Mouse (Mus musculus) liver, embryonic 12.5 days (tissue): ENCODE data around the gene Gabarapl2. TPM values are rescaled to one million over a fixed set of nuclear protein-coding genes. Genes with fewer than 3 reads are reported as not detected.
A peak's percentile ranks its signal among the peaks of the same experiment; 100 is the strongest.

Experiments
- ATAC-seq: fragments of 200-750 bp; cut with Nextera tagmentation; 2 replicates; pipeline ENCODE4 v1.8.0; 2017; ENCODE audit warnings: moderate number of reproducible peaks, mild to moderate bottlenecking, moderate library complexity
- H3K27ac ChIP-seq: fragments of 300-500 bp; sonication (generic); 2 replicates; pipeline ENCODE4 v1.5.1; 2016; ENCODE audit warnings: mild to moderate bottlenecking
- H3K27me3 ChIP-seq: fragments of 300-500 bp; sonication (generic); replicated peaks from 2 replicates; pipeline ENCODE4 v1.6.1; 2016; ENCODE audit warnings: mild to moderate bottlenecking, moderate library complexity
- H3K36me3 ChIP-seq: fragments of 300-500 bp; sonication (generic); 2 replicates; pipeline ENCODE4 v1.6.1; 2016; ENCODE audit warnings: mild to moderate bottlenecking, moderate library complexity
- H3K4me1 ChIP-seq: fragments of 300-500 bp; sonication (generic); 2 replicates; pipeline ENCODE4 v1.6.1; 2016
- H3K4me2 ChIP-seq: fragments of 300-500 bp; sonication (generic); 2 replicates; pipeline ENCODE4 v1.6.1; 2016; ENCODE audit warnings: mild to moderate bottlenecking, moderate library complexity
- H3K4me3 ChIP-seq: fragments of 300-500 bp; sonication (generic); 2 replicates; pipeline ENCODE4 v1.5.1; 2016; ENCODE audit warnings: mild to moderate bottlenecking, moderate library complexity
- H3K9ac ChIP-seq: fragments of 300-500 bp; sonication (generic); 2 replicates; pipeline ENCODE4 v1.6.1; 2016; ENCODE audit warnings: mild to moderate bottlenecking, moderate library complexity
- H3K9me3 ChIP-seq: fragments of 300-500 bp; sonication (generic); replicated peaks from 2 replicates; pipeline ENCODE4 v1.6.1; 2016; ENCODE audit warnings: mild to moderate bottlenecking, moderate library complexity
- whole genome bisulfite sequencing: fragments of 180-500 bp; shearing (Covaris S2); methylation state at CpG from one replicate; pipeline ENCODE4 v1.1.7; 2016; ENCODE audit not compliant: insufficient replicate concordance; 5-methylcytosine and 5-hydroxymethylcytosine counted together
- polyA plus RNA-seq: library from polyadenylated mRNA; unstranded; fragments of >200 nt; fragmentation: Nextera tagmentation; extraction: Ambion mirVana; gene quantifications from 2 replicates; pipeline ENCODE4 v1.2.1, GENCODE M21; 2016

Gabarapl2 gene
- polyA plus RNA-seq, 1 experiment from 2014 or later = 147 TPM

GRCm38 (mm10) chr8:111961330-111961729 lies 20.8 kb downstream of the Gabarapl2 start:
- Histone ChIP-seq H3K27ac (no peak overlapping the region), H3K4me2 (no peak overlapping the region), H3K36me3 (peaks cover 22% of the 10 kb centered on the region), H3K9ac (no peak overlapping the region), H3K27me3 (no peaks in the 10 kb centered on the region), H3K4me3 (no peak overlapping the region), H3K9me3 (no peaks in the 10 kb centered on the region), H3K4me1 (no peaks in the 10 kb centered on the region)
- ATAC-seq = no peak
- 66% methylated on average over 3 of the region's 3 CpGs for WGBS

- Histone ChIP-seq H3K4me1 (peaks cover 5% of the 10 kb centered on the region), H3K9me3 (no peaks in the 10 kb centered on the region), H3K27ac (no peak overlapping the region), H3K27me3 (no peaks in the 10 kb centered on the region), H3K4me3 (no peak overlapping the region), H3K4me2 (no peak overlapping the region), H3K36me3 (peaks cover 20% of the 10 kb centered on the region; the same call in 1 of the 2 replicates), H3K9ac (no peak overlapping the region)
- 55% methylated on average over 1 of the region's 1 CpGs for WGBS
- no peak for ATAC-seq
Measured at GRCm38 (mm10) chr8:111962589-111962988, 22.1 kb downstream of the Gabarapl2 start.

GRCm38 (mm10) chr8:111963091-111963490 lies 22.6 kb downstream of the Gabarapl2 start:
- no peak for ATAC-seq
- no peak overlapping the region for H3K4me2 ChIP-seq
- no peaks in the 10 kb centered on the region for H3K9me3 ChIP-seq
- no peak overlapping the region for H3K27ac ChIP-seq
- WGBS = 78% methylated on average over 10 of the region's 10 CpGs
- H3K9ac ChIP-seq = no peak overlapping the region
- H3K27me3 ChIP-seq = no peaks in the 10 kb centered on the region
- peaks cover 8% of the 10 kb centered on the region for H3K4me1 ChIP-seq
- H3K4me3 ChIP-seq = no peak overlapping the region
- peaks cover 21% of the 10 kb centered on the region; the same call in 1 of the 2 replicates for H3K36me3 ChIP-seq

GRCm38 (mm10) chr8:111963546-111963945 lies 23.0 kb downstream of the Gabarapl2 start:
- ATAC-seq = no peak
- no peak overlapping the region for H3K27ac ChIP-seq
- peaks cover 8% of the 10 kb centered on the region for H3K4me1 ChIP-seq
- peaks cover 24% of the 10 kb centered on the region; the same call in 1 of the 2 replicates for H3K36me3 ChIP-seq
- no peaks in the 10 kb centered on the region for H3K27me3 ChIP-seq
- no peak overlapping the region for H3K9ac ChIP-seq
- WGBS = 80% methylated on average over 4 of the region's 4 CpGs
- H3K4me3 ChIP-seq = no peak overlapping the region
- no peak overlapping the region for H3K4me2 ChIP-seq
- H3K9me3 ChIP-seq = no peaks in the 10 kb centered on the region

GRCm38 (mm10) chr8:111964351-111964750 lies 23.8 kb downstream of the Gabarapl2 start:
- Histone ChIP-seq H3K36me3 (peaks cover 19% of the 10 kb centered on the region; the same call in 1 of the 2 replicates), H3K4me1 (peaks cover 8% of the 10 kb centered on the region), H3K4me2 (no peak overlapping the region), H3K9me3 (no peaks in the 10 kb centered on the region), H3K27ac (no peak overlapping the region), H3K9ac (no peak overlapping the region), H3K4me3 (no peak overlapping the region), H3K27me3 (no peaks in the 10 kb centered on the region)
- ATAC-seq = no peak
- WGBS = 55% methylated on average over 5 of the region's 5 CpGs

GRCm38 (mm10) chr8:111964849-111965561 lies 24.5 kb downstream of the Gabarapl2 start:
- Histone ChIP-seq H3K9ac (no peak overlapping the region), H3K27ac (no peak overlapping the region), H3K9me3 (no peaks in the 10 kb centered on the region), H3K27me3 (no peaks in the 10 kb centered on the region), H3K4me1 (peaks cover 8% of the 10 kb centered on the region), H3K4me2 (no peak overlapping the region), H3K36me3 (0 out of 2 replicates have a peak, but pooled peaks cover 19% of the 10 kb centered on the region), H3K4me3 (no peak overlapping the region)
- ATAC-seq = no peak
- 76% methylated on average over 7 of the region's 7 CpGs for WGBS

GRCm38 (mm10) chr8:111967246-111967870 lies 26.9 kb downstream of the Gabarapl2 start:
- 33% methylated on average over 5 of the region's 5 CpGs for WGBS
- H3K4me3 ChIP-seq = no peak overlapping the region
- H3K9me3 ChIP-seq = no peaks in the 10 kb centered on the region
- peaks cover 8% of the 10 kb centered on the region for H3K4me1 ChIP-seq
- H3K27me3 ChIP-seq = no peaks in the 10 kb centered on the region
- no peak overlapping the region for H3K4me2 ChIP-seq
- H3K9ac ChIP-seq = no peak overlapping the region
- peak overlapping the region; percentile 43; the same call in 1 of the 2 replicates for H3K27ac ChIP-seq
- peak; percentile 68 for ATAC-seq
- peaks cover 34% of the 10 kb centered on the region for H3K36me3 ChIP-seq

- ATAC-seq = no peak
- H3K9me3 ChIP-seq = 0 out of 2 replicates have a peak, but pooled peaks cover 2% of the 10 kb centered on the region
- H3K4me3 ChIP-seq = no peak overlapping the region
- no peak overlapping the region for H3K4me2 ChIP-seq
- peaks cover 8% of the 10 kb centered on the region for H3K4me1 ChIP-seq
- WGBS = 83% methylated on average over 10 of the region's 10 CpGs
- no peaks in the 10 kb centered on the region for H3K27me3 ChIP-seq
- no peak overlapping the region for H3K9ac ChIP-seq
- H3K36me3 ChIP-seq = peaks cover 42% of the 10 kb centered on the region
- H3K27ac ChIP-seq = no peak overlapping the region
Measured at GRCm38 (mm10) chr8:111968541-111968940, 28.0 kb downstream of the Gabarapl2 start.

GRCm38 (mm10) chr8:111968991-111969390 lies 28.5 kb downstream of the Gabarapl2 start:
- peaks cover 47% of the 10 kb centered on the region for H3K36me3 ChIP-seq
- no peak overlapping the region for H3K4me3 ChIP-seq
- H3K27ac ChIP-seq = no peak overlapping the region
- WGBS = 73% methylated on average over 5 of the region's 5 CpGs
- no peaks in the 10 kb centered on the region for H3K27me3 ChIP-seq
- no peak for ATAC-seq
- H3K4me1 ChIP-seq = peaks cover 8% of the 10 kb centered on the region
- no peak overlapping the region for H3K9ac ChIP-seq
- H3K9me3 ChIP-seq = 0 out of 2 replicates have a peak, but pooled peaks cover 5% of the 10 kb centered on the region
- no peak overlapping the region for H3K4me2 ChIP-seq

- peaks cover 78% of the 10 kb centered on the region for H3K36me3 ChIP-seq
- H3K27ac ChIP-seq = no peak overlapping the region
- 90% methylated on average over 12 of the region's 12 CpGs for WGBS
- no peaks in the 10 kb centered on the region for H3K27me3 ChIP-seq
- H3K9ac ChIP-seq = no peak overlapping the region
- H3K9me3 ChIP-seq = 0 out of 2 replicates have a peak, but pooled peaks cover 8% of the 10 kb centered on the region
- peaks cover 12% of the 10 kb centered on the region for H3K4me1 ChIP-seq
- no peak overlapping the region for H3K4me3 ChIP-seq
- ATAC-seq = no peak
- H3K4me2 ChIP-seq = no peak overlapping the region
Measured at GRCm38 (mm10) chr8:111974138-111974537, 33.6 kb downstream of the Gabarapl2 start.

- Histone ChIP-seq H3K4me3 (no peak overlapping the region), H3K9ac (no peak overlapping the region), H3K4me1 (peaks cover 12% of the 10 kb centered on the region), H3K27me3 (no peaks in the 10 kb centered on the region), H3K27ac (no peak overlapping the region), H3K36me3 (peaks cover 85% of the 10 kb centered on the region), H3K4me2 (no peak overlapping the region), H3K9me3 (0 out of 2 replicates have a peak, but pooled peaks cover 8% of the 10 kb centered on the region)
- 83% methylated on average over 2 of the region's 2 CpGs for WGBS
- no peak for ATAC-seq
Measured at GRCm38 (mm10) chr8:111975706-111976105, 35.2 kb downstream of the Gabarapl2 start.

- Histone ChIP-seq H3K4me2 (no peak overlapping the region), H3K9me3 (0 out of 2 replicates have a peak, but pooled peaks cover 8% of the 10 kb centered on the region), H3K4me1 (peaks cover 12% of the 10 kb centered on the region), H3K9ac (no peak overlapping the region), H3K27me3 (no peaks in the 10 kb centered on the region), H3K27ac (0 out of 2 replicates have a peak overlapping the region, but pooled peaks have one; percentile 18), H3K4me3 (no peak overlapping the region), H3K36me3 (peaks cover 87% of the 10 kb centered on the region)
- WGBS = 69% methylated on average over 2 of the region's 2 CpGs
- ATAC-seq = 0 out of 2 replicates have a peak, but pooled peaks have one; percentile 4
Measured at GRCm38 (mm10) chr8:111976326-111976725, 35.8 kb downstream of the Gabarapl2 start.
